Mouse (Mus musculus): ENCODE results near the gene Tdg. TPM values are rescaled to one million over a fixed set of nuclear protein-coding genes. Genes with fewer than 3 reads are reported as not detected.
"Not testable (repeated sequence)": the region's sequence is repeated elsewhere in the genome, so short reads cannot be mapped to it uniquely, and the experiment has no call there.

Tdg gene
- 10 to 100 TPM; 80.4 to 84.4 TPM for total RNA-seq (2021)
- long read RNA-seq, transcript Tdg-208 (10 exons, 3,502 nt): major isoform, 68 of 108 reads
- long read RNA-seq, transcript Tdg-201 (10 exons, 2,959 nt): minor isoform, 10 of 108 reads
- long read RNA-seq, partial matches to known transcripts: 3 of 108 reads
- long read RNA-seq, other reads (novel, unspliced or antisense): 27 of 108 reads

DNA sequence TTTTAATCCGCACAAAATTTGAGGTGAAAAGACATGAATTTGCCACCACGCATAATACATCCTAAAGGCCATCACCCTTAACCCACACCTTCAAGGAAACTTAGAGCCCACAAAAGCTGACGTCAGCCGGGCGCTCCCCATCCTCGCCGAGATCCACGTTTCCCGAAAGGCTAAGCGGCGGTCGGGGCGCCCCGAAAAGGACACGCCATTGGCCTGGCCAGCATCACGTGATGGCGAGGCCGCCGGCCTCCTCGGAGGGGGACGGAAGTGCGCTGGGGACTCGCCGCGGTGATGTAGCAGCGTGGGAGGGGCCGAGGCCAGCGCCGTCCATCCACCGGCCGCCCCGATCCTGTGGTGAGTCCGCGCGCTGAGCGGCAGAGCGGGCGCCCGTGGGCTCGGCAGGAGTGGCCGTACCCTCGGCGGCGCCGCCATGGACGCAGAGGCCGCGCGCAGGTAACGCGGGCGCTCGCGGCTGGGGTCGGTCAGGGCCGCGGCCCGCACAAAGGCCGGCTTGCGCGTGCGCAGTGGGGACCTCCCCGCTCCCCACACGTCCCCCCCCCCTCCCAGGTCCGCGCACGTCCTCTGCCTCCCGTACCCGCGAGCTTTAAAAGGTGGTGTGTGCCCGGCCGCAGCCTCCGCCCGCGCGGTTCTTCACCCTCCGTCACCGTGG lies at the start of gene Tdg:
Gene Tdg, plus strand, starts transcription at position 243 of the 670 bp plus-strand sequence.
- peak; percentile 81 to 87 for DNase-seq (ENCODE audit: low spot score in 2 of 2)

DNA sequence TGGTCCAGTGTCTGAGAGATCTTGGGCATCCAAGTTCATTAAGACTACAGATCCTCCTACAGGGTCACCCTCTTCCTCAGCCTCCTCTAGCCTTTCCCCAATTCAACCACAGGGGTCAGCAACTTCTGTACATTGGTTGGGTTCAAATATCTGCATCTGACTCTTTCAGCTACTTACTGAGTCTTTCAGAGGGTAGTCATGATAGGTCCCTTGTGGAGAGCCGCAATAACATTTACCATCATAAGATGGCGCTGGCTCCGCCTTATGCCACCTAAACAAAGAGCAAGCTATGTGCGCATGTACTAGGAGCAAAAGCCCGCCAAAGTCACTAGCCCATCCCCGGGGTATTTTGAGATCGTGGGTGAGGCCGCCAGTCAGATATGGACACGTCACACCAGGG lies 40.0 kb upstream of the Tdg start:
- not testable (repeated sequence) for DNase-seq (ENCODE audit: low spot score in 2 of 2)

DNA sequence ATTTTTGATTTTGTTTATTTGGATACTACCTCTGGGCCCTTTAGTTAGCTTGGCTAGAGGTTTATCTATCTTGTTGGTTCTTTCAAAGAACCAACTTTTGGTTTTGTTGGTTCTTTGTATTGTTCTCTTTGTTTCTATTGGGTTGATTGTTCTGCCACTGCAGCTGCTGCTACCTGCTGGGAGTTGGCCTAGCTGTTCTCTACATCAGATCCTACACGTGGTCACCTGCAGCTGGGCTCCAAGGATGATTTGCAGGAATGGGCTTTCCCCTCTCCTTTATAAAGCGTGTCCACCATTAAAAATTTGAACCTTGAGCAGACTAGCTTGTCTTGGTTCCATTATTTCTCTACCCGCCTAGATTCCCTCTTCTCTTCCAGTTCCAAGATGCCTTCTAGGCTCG lies 35.2 kb upstream of the Tdg start:
- not testable (repeated sequence) for DNase-seq (ENCODE audit: low spot score in 2 of 2)

DNA sequence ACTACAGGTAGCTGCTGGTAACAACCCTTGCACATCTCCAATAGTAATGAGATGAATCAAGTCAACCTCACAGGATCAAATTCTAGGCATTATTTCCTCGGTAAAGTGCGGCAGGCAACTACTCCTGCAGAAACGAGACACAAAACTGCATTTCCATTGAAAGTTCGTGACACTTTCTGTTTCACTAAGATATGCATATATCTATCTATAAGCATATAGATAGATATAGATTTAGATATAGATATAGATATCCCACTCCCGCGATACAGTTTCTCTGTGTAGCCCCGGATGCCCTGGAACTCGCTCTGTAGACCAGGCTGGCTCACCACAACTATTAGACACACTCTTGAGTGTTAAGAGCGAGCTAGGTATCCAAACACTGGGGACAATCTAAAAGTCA lies 7.4 kb upstream of the Tdg start:
- no peak for DNase-seq (ENCODE audit: low spot score in 2 of 2)

DNA sequence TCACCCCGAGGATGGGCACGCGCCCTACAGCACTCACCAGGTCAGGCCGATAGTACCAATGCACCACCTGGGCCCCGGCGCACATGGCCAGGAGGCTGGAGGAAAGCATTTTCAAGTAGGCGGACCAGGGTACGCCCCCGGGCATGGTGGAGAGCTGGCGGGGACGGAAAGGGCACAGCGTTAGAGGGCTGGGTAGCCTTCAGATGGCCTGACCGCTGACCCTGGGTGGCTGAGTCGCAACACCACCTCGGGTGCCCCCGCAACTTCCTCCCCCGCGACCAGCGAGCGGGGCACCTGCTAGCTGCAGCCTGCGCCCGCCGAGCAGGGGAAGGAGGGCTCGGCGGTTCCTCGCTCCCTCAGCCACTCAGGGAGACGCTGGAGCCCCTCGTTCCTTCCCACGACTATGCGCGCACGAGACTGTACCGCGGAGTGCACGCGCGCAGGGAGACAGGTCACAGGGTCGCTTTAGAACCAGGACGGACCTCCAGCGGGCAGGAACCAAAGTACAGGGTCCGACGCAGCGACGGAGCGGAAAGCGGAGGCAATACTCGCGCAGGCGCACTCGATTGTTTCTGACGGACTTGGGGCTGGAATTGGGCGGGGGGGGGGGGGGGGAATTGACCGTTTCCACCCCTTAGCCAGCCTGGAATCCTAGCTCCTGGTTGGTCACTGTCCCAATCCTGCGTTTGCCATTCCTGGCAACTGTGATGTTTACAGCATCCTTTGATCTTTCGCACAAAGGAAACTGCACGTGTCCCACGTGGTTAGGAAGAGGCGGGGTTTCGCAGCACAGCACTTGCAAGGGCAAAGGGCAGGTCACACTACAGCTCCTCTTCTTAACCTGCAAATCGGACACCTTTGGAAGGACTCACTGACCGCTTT lies 6.7 kb upstream of the Tdg start, which contains the start of gene 1190007I07Rik:
Gene 1190007I07Rik, minus strand, starts transcription at position 558 of the 882 bp plus-strand sequence.
- peak; percentile 90 for DNase-seq (ENCODE audit: low spot score in 2 of 2)

DNA sequence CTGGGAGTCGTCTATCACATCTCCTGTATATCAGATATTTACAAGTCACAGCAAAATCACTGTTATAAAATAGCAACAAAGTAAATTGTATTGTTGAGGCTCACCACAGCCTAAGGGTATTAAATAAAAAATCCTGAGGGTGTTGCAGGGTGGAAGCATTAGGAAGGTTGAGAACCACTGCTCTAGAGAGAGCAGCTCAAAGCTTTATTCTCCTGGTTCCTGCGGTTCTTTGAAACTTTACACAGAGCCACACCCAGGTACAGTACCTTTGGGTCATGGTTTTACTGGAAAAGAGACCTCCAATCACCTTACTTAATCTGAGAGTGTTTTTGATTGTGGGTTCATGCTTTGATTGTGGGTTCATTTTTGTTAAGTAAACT lies 6.1 kb upstream of the Tdg start:
- not testable (repeated sequence) for DNase-seq (ENCODE audit: low spot score in 2 of 2)

DNA sequence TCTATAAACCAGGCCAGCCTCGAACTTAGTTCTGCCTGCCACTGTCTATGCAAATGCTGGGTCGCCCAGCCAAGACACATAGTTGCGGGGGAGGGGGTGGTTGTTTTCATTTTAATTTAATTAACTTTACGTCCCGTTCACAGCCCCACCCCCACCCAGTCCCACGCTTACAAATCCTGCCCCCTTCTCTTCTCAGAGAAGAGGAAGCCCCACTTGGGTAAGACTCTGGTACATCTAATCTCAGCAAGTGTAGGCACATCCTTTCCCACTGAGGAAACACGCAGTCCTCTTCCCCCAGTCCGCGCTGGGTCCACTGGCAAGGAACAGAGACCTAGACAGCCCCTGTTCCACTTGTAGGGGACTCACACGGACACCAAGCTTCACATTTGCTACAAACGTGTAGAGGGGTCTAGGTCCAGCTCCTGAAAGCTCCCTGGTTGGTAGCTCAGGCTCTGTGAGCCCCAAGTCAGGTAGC lies 480 bp upstream of the Tdg start:
- no peak for DNase-seq (ENCODE audit: low spot score in 2 of 2)

DNA sequence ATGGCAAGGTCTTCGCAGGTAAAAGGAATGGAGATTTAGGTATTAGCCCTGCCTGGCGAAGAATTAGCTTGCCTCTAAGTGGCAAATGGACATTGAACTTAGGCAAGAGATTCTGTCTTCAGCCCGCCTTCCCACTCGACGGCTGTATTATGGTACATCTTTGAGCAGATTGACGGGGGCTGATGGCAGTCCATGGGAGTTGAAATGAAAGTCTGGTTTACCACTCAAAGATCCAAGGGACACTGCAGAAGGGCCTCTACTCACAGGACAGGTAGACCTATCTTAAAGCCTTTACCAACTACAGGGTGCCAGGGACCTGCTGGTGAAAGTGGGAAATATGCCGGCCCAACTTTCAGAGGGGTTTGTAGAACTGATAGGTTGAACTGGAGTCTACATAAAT lies 869 bp downstream of the Tdg start:
- no peak for DNase-seq (ENCODE audit: low spot score in 2 of 2)

DNA sequence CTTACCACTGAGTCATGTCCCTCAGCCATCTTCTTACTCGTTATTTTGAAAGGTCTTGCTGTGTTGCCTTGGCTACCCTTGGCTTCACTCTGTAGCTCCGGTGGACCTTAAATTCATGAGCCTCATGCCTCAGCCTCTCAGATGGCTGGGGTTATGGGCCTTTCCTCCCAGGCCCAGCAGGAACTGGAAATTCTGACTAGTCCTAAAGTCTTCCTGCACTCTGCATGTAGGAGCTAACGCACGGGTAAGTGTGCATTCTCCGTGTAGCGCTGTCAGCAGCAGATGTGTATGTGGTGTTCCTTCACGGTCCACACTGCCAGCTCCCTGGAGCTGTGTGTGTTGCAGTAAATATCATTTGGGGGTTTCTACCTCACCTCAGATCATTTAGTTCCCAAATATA lies 1.5 kb downstream of the Tdg start:
- no peak for DNase-seq (ENCODE audit: low spot score in 2 of 2)

DNA sequence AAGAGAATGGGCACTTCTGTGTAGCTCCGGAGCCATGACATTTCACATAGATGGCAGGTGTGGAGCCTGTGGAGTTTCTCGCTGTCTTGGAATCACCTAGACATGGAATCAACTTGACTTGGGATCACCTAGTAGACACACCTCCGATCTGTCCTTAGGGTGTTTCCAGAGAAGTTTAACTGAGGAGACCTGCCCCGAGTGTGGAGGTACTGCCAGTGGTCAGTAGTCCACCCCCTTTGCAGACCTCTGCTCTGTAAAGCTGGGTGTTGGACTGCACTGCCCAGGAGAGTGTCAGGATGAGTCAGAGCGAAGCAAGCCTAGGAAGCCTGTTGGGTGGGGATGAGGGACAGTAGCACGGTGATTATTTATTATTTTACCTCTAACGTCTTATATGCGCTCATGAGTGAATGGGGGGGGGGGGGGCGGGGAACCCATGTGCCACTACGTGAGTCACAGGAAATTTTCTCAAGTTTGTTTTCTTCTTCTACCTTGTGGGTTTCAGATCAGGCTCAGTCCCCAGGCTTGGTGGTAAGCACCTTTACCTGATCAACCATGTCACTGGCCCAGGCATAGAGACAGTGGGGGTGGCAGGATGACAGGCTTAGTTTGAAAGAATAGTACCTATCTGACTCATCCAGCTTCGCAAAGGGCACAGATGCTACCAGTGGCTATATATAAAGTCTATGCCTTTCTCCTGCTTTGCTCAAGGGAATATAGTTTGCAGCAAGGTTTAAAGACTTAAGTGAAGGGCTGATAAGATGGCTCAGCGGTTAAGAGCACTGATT lies 3.1 kb downstream of the Tdg start:
- no peak for DNase-seq (ENCODE audit: low spot score in 2 of 2)

DNA sequence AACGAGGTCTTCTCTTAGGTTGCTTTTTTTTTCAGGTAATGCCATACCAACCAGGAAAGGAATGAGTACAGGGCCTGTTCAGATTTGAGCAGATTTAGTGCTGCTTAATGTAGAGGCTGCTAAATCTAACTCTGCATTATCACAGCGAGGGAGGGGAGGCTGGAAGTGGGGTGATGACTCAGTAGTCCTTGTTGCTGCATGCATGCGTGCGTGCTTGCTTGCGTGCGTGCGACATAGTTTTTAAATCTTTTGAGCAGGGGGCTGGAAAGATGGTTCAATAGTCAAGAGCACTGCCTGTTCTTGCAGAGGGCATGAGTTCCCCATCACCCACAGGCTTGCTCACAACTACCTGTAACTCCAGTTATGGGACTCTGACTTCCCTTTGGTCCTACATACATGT lies 4.7 kb downstream of the Tdg start:
- no peak for DNase-seq (ENCODE audit: low spot score in 2 of 2)

DNA sequence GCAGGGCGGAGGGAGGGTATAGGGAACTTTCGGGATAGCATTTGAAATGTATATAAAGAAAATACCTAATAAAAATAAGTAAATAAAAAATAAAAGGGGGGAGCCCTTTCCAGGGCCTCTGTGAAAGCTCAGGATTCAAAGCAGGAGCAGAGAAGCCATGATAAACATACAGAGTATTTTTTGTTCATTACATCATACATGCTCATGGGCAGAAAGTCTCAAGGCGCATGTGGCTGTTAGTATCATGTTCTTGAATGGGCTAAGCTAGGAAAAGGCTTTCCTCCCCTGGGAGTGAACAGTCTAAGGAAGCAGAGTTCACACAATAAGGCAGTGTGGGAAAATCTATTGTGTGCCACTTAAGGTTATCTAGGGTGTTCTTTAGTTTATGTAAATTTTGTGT lies 6.7 kb downstream of the Tdg start:
- no peak for DNase-seq (ENCODE audit: low spot score in 2 of 2)

DNA sequence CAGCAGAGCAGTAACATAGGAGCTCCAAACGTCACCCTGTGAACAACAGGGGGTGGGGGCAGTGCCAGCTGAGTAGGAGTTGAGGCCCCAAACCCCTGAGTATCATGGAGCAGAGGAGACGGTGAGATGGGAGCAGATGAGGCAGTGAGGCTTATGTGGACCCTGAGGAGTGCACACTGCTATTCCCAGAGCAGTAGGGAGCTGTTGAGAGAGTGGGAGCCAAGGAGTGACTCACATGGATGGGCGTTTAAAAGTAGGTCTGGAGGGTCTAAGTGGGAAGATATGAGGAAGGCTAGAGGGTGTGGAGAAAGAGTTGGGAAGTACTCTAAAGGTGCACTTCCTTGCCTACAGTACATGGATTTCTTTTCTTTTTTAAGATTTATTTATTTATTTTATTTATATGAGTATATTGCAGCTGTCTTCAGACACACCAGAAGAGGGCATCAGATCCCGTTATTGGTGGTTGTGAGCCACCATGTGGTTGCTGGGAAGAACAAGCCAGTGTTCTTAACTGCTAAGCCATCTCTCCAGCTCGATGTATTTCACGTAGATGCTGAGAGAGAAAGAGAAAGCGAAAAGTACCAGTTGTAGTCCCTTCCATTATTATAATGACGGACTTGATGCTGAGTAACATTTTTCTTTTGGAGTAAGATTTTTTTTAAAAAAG lies 9.5 kb downstream of the Tdg start:
- no peak for DNase-seq (ENCODE audit: low spot score in 2 of 2)

DNA sequence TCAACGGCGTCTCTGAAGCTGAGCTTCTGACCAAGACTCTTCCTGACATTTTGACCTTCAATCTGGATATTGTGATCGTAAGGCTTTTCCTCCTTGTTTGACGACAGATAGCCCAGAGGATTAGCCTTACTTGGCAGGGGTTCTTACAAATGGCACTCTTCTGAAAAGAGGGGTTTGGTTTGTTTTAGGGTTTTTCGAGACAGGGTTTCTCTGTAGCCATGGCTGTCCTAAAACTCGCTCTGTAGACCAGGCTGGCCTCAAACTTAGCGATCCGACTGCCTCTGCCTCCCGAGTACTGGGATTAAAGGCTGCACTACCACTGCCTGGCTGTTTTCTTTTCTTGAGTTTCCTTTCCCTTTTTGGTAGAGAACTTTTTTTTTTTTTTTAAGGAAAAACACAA lies 11.9 kb downstream of the Tdg start:
- no peak for DNase-seq (ENCODE audit: low spot score in 2 of 2)

DNA sequence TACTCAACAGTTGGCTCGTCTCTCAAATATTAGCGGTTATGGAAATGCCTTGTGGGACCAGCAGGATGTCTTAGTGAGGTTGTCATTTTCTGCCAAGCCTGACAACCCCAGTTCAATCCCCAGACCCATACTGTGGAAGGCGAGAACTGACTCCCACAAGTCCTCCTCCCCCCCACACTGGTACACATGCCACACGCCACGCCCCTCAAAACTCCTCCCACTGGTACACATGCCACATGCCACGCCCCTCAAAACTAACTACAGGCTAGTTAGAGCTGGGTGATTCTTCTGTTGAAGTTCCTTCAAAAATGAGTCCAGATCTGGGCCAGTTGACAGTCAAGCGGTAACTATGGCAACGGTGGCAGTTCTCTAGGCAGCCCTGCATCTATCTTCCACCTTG lies 16.5 kb downstream of the Tdg start:
- DNase-seq (ENCODE audit: low spot score in 2 of 2): no peak

DNA sequence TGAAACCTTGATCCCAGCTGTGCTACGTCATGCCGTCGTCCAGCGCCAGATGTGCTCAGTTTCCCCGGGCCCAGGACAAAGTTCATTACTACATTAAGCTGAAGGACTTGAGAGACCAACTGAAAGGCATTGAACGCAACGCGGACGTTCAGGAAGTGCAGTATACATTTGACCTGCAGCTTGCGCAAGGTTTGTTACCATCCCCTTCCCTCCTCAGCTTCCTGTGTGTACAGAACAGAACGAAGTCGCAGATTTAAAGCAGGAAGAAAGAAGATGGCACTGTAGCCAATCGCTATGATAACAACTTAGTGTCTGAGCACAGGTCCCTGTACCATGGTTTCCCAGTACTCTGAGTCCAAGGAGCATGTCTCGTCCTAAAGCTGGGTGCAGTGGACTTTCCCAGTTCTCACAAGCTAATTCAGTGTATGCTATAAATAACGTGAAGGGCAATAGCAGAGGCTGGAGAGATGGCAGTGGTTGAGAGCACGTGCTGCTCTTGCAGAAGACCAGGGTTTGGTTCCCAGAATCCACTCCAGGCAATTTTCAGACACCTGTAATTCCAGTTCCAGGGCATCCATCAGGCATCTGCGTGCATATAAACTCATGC lies 17.7 kb downstream of the Tdg start:
- DNase-seq (ENCODE audit: low spot score in 2 of 2): no peak

DNA sequence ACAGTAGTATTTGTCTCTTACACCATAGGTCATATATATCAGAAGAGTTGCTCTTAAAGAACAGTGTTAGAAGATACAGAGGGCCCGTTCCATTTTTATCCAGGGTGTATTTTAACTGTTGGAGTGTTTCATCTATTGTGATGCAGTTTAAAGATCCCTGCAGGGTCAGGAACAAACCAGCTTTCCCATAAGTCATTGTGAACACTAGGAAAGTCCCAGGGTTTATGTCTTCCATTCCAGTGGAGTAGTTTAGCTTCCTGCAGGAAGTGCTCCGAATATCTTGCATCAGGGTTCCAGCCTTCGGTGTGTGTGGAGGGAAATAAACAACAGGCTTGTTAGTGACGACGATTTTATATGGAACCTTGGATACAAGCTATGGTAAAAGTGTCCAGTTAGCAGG lies 21.6 kb downstream of the Tdg start:
- no peak for DNase-seq (ENCODE audit: low spot score in 2 of 2)

DNA sequence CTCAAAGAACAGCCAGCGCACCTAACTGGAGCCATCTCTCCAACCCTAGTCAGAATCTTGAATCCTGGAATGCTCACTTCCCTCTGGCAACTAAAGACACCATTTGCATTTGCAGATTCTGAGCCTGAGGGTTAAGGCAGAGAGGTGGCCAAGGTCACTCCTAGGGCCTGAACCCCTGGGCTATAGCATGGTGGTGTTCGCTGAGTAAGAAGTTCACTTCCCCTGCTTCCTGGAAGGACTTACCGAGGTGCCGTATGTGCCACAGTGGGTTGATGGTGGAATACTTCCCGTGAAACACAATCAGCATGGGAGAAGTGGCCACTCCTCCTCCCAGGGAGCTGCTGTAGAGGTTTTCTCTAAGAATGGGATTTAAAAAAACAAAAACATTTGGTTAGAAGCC lies 23.0 kb downstream of the Tdg start:
- no peak for DNase-seq (ENCODE audit: low spot score in 2 of 2)

DNA sequence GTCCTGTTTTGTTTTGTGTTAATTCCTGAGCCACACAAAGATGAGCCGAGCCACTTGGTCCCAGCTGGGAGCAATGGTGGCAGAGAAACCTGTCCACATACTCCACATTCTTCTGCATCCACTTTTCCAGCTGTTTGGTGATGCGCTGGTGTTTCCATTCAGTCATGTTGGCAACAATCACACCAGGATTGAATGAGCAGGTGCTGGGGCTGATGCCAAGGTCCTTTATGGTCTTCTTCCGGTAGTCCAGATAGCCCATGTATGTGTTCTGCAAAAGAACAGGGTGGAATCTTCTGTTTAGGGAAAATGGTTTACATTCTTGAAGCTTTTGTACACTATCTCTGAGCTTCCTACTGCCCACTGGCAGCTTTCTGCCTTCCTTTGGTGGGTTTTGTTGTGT lies 25.0 kb downstream of the Tdg start:
- no peak for DNase-seq (ENCODE audit: low spot score in 2 of 2)

DNA sequence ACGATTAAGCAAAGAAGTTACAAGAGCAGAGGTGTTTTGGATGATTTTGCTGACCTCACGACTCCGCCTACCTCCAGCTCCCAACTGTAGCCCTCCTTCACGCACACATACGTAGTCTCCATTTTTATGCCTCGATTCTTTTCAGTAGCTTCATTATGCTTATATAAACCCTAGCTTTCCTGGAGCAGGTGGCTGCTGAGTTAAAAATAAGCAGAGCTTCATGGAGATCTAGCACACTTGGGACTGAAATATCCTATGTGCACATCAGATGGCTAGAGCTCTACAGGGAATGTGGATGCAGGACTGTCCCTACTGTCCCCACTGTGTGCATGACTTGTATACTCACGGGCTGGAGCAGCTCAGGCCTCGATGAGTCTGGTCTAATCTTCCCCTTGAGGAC lies 32.2 kb downstream of the Tdg start:
- DNase-seq (ENCODE audit: low spot score in 2 of 2): no peak

Data from layer of hippocampus, postnatal 10 days (tissue).